Mouse (Mus musculus) midbrain, embryonic 14.5 days (tissue): ENCODE data around the gene Slfnl1. TPM values are rescaled to one million over a fixed set of nuclear protein-coding genes. Genes with fewer than 3 reads are reported as not detected.

Experiments
- ATAC-seq: fragments of 200-750 bp; cut with Nextera tagmentation; 2 replicates; pipeline ENCODE4 v1.8.0; 2017; ENCODE audit warnings: moderate number of reproducible peaks, moderate library complexity; ENCODE audit not compliant: low FRiP score, low TSS enrichment
- DNase-seq: peaks from one replicate; pipeline ENCODE4 v3.0.0-alpha.2; 2015
- H3K27ac ChIP-seq: fragments of 300-500 bp; sonication (generic); replicated peaks from 2 replicates; pipeline ENCODE4 v1.5.1; 2014; ENCODE audit warnings: mild to moderate bottlenecking, low read depth, low read length, moderate library complexity
- H3K27me3 ChIP-seq: fragments of 300-500 bp; sonication (generic); 2 replicates; pipeline ENCODE4 v1.6.1; 2014; ENCODE audit warnings: low read length, control low read depth, mixed read lengths; ENCODE audit not compliant: control insufficient read depth, insufficient read depth
- H3K36me3 ChIP-seq: fragments of 300-500 bp; sonication (generic); 2 replicates; pipeline ENCODE4 v1.6.1; 2014; ENCODE audit warnings: low read length, control low read depth; ENCODE audit not compliant: control insufficient read depth, insufficient read depth
- H3K4me1 ChIP-seq: fragments of 300-500 bp; sonication (generic); 2 replicates; pipeline ENCODE4 v1.6.1; 2014; ENCODE audit warnings: mild to moderate bottlenecking, antibody characterized with exemption, low read length, control low read depth; ENCODE audit not compliant: control insufficient read depth, insufficient read depth
- H3K4me2 ChIP-seq: fragments of 300-500 bp; sonication (generic); 2 replicates; pipeline ENCODE4 v1.6.1; 2014; ENCODE audit warnings: mild to moderate bottlenecking, low read length, moderate library complexity
- H3K4me3 ChIP-seq: fragments of 300-500 bp; sonication (generic); replicated peaks from 2 replicates; pipeline ENCODE4 v1.5.1; 2014; ENCODE audit warnings: low read depth, low read length
- H3K9ac ChIP-seq: fragments of 300-500 bp; sonication (generic); replicated peaks from 2 replicates; pipeline ENCODE4 v1.6.1; 2014; ENCODE audit warnings: mild to moderate bottlenecking, low read length, moderate library complexity
- H3K9me3 ChIP-seq: fragments of 300-500 bp; sonication (generic); 2 replicates; pipeline ENCODE4 v1.6.1; 2016; ENCODE audit warnings: low read length, control low read depth, mixed read lengths; ENCODE audit not compliant: control insufficient read depth
- WGBS: fragments of 180-500 bp; shearing (Covaris S2); extraction: QIAGEN DNeasy Blood & Tissue Kit; methylation state at CpG from one replicate; pipeline ENCODE4 v1.1.7; 2014; 5-methylcytosine and 5-hydroxymethylcytosine counted together
- polyA plus RNA-seq: library from polyadenylated mRNA; unstranded; fragments of >200 nt; fragmentation: Nextera tagmentation; extraction: Ambion mirVana; gene quantifications from 2 replicates; pipeline ENCODE4 v1.2.1, GENCODE M21; 2014

The Slfnl1 gene
- polyA plus RNA-seq, 1 experiment from 2014 or later: not detected

DNA sequence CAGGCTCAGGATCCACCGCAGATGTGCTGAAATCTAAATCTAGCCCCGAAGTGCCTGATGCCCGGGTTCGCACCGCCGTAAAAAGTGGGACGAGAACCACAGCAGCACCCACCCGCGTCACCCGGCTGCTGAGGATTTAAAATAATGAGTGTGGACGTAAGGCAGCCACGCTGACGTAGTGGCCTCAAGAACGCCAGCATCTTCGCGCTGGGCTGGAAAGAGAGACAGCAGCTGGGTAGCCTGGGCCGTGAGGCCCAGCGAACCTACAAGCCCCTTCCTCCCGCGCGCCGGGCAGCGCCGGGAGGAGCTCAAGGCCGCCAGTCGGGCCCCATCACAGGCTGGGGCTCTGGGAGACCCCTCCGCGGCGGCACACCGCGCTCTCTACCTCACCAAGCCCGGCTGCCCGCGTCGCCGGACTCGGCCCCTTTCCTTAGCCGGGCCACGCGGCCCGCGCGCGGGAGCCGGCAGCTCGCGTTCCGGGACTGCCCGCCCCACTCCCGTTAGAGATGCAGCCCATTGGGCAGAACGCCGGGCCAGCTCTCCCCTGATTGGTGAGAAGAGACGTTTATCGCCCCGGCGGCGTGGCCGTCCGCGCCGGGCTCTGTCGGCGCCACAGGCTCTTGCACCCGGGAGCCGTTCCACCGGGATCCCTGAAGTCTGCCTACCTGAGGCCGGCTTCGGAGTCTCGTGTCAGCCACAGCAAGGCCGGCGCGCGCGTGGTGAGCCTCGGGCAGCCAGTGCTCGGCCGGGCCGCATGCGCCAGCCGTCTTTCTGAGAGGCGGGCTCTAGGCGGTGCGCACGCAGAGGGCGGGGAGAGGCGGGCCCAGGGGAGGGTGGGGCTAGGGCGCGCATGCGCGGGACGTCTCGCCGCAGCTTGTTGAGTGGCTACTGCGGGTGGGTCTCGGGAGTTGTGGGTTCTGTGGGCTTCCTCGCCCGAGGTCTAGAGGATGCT lies 37.7 kb downstream of the Slfnl1 start, which contains the start of gene Ctps:
TSS of gene Ctps (minus strand) at position 791 of the 952 bp plus-strand sequence.
- Histone ChIP-seq H3K4me3 (peak within 1 kb of the TSS; percentile 76), H3K4me1 (peaks cover 23% of the 10 kb centered on the region)

DNA sequence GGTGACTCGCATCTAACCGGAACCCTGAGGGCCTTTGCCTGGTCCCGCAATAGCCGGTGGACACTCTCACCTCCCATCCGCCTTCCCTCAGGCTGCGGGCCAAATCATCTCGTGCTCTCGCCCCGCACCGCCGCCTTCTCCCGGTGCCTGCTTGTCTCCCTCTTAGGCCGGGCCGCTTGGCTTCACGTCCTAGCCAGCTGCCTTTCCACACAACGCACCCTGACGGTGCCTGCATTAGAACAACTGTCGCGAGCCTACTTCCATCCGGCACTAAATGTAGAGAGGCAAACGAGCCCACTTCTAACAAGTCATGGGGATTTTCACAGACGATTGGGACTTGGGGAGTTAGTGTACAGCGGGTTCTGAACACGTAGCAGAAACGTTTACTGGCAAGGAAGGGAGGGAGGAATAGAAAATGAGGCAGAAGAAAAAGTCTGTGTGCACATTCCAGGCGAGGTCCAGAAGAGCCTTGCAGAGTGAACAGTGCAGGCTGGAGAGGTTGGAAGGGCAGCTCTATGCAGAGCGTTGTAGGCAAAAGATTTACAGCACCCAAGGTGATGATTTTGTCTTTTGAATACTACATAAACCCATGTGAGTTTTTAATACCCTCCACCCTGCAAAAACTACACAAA lies 38.5 kb downstream of the Slfnl1 start:
- DNase-seq: no peak
- WGBS: 2% methylated on average over 27 of the region's 27 CpGs

More for the DNA sequence above, 37.7 kb downstream of the Slfnl1 start, which contains the start of gene Ctps:
- WGBS: under 1% methylated on average over 97 of the region's 97 CpGs
- peak; percentile 98 for DNase-seq
- Histone ChIP-seq H3K36me3 (peaks cover 9% of the 10 kb centered on the region), H3K9me3 (no peaks in the 10 kb centered on the region), H3K27me3 (no peaks in the 10 kb centered on the region), H3K27ac (peak within 1 kb of the TSS; percentile 93), H3K9ac (peak within 1 kb of the TSS; percentile 88), H3K4me2 (peak within 1 kb of the TSS; percentile 68)
- ATAC-seq: peak; percentile 97

DNA sequence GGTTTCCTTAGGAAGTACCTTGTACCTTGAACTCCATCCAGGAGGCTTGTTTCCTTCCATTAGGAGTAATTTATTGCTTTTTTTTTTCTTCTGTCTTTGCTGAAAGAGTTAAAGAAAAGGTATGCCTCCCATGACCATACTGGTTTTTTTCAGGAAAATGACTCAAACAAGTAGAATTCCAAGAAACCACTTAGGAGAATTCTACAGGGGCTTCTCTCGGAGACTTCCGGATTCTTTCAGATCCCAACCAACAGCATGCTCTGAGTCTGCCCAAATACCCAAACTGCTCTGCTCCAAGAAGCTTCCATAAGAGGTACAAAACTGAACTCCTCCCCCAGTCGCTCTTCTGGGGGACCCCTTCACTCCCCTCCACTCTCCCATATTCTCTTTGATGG lies 39.0 kb downstream of the Slfnl1 start:
- Histone ChIP-seq H3K9me3 (no peaks in the 10 kb centered on the region), H3K9ac (peak overlapping the region; percentile 88; the same call in 1 of the 2 replicates), H3K27ac (peak overlapping the region; percentile 93), H3K4me1 (peaks cover 23% of the 10 kb centered on the region), H3K4me3 (peak overlapping the region; percentile 76), H3K36me3 (no peaks in the 10 kb centered on the region), H3K4me2 (peak overlapping the region; percentile 68), H3K27me3 (no peaks in the 10 kb centered on the region)
- ATAC-seq (no peak), DNase-seq (no peak)
- 86% methylated on average over 3 of the region's 3 CpGs for WGBS

More for the DNA sequence above, 38.5 kb downstream of the Slfnl1 start:
- H3K4me1 ChIP-seq: peaks cover 23% of the 10 kb centered on the region
- H3K4me3 ChIP-seq: peak overlapping the region; percentile 76
- H3K4me2 ChIP-seq: peak overlapping the region; percentile 68
- H3K27me3 ChIP-seq: no peaks in the 10 kb centered on the region
- H3K27ac ChIP-seq: peak overlapping the region; percentile 93
- H3K9me3 ChIP-seq: no peaks in the 10 kb centered on the region
- ATAC-seq: peak; percentile 74
- H3K9ac ChIP-seq: peak overlapping the region; percentile 88
- 0 out of 2 replicates have a peak, but pooled peaks cover 2% of the 10 kb centered on the region for H3K36me3 ChIP-seq

DNA sequence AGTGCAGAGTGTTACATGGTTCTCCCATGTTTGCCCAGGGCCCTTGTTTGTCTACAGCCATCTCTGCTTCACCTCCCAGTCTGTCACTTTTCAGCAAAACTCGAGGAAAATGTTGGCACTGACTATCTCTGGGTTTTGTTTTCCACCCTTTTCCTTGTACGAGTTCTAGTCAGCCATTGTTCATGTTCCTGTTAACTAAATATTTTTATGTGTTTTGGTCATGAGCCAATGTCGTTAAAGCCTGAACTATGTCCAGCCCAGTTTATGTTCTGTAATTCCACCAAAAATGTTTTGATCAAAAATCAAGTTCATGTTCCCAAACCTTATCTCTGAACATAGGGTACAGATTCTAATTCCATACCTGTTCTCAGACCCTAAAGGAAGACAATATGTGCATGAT lies 39.7 kb downstream of the Slfnl1 start:
- no peak overlapping the region for H3K27ac ChIP-seq
- no peak overlapping the region for H3K4me3 ChIP-seq
- H3K4me1 ChIP-seq: peaks cover 23% of the 10 kb centered on the region
- WGBS: 83% methylated on average over 3 of the region's 3 CpGs
- no peaks in the 10 kb centered on the region for H3K36me3 ChIP-seq
- ATAC-seq: no peak
- H3K9me3 ChIP-seq: no peaks in the 10 kb centered on the region
- DNase-seq: no peak
- no peak overlapping the region for H3K9ac ChIP-seq
- no peak overlapping the region for H3K4me2 ChIP-seq
- H3K27me3 ChIP-seq: no peaks in the 10 kb centered on the region

DNA sequence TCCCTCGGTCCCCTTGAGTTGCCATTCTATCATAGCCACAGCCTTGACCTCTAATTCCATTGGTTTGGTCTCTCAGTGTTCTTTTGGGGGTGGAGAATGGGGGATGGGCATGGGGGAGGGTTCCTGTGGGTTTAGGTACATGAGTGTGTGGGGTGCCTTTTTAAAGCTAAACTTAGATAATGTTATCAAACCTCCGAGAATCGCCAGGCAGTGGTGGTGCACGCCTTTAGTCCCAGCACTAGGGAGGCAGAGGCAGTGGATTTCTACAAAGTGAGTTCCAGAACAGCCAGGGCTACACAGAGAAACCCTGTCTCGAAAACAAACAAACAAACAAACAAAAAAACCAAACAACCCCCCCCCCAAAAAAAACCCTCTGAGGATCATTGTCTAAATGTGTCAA lies 48.9 kb downstream of the Slfnl1 start:
- WGBS: 85% methylated on average over 5 of the region's 5 CpGs
- DNase-seq (no peak), ATAC-seq (no peak)
- no peak overlapping the region for H3K27ac ChIP-seq
- no peaks in the 10 kb centered on the region for H3K9me3 ChIP-seq
- no peak overlapping the region for H3K4me2 ChIP-seq
- H3K4me3 ChIP-seq: no peak overlapping the region
- H3K4me1 ChIP-seq: no peaks in the 10 kb centered on the region
- H3K9ac ChIP-seq: no peak overlapping the region
- H3K27me3 ChIP-seq: no peaks in the 10 kb centered on the region
- H3K36me3 ChIP-seq: no peaks in the 10 kb centered on the region

DNA sequence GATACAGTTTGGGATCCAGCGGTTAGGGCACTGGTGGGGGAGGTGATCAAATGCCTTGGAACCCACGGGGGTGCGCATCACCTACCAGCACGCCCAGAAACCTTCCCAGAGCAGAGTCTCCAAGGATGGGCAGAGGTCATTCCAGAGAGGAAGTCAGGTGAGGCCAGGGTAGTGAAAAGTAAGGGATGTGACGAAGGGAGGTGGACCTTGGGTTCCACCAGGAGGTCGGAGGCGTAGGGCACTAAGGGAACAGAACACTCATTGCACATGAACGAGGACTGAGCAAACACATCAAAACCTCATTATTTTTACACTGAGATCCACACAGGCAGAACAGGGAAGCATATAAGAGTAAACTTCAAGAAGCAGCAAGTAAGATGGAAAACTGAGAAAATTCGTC lies 49.7 kb downstream of the Slfnl1 start:
- Histone ChIP-seq H3K9ac (no peak overlapping the region), H3K27ac (no peak overlapping the region), H3K4me1 (no peaks in the 10 kb centered on the region), H3K4me2 (no peak overlapping the region), H3K9me3 (no peaks in the 10 kb centered on the region), H3K4me3 (no peak overlapping the region), H3K27me3 (no peaks in the 10 kb centered on the region), H3K36me3 (no peaks in the 10 kb centered on the region)
- WGBS: 89% methylated on average over 9 of the region's 9 CpGs
- no peak for DNase-seq
- ATAC-seq: no peak

Other genes starting within 250 kb of the Slfnl1 start
- 2.0 and 2.6 TPM in 2 replicates for gene Foxo6, start 244.9 kb upstream of the Slfnl1 start, polyA plus RNA-seq
- gene Scmh1, start 127.0 kb upstream of the Slfnl1 start, polyA plus RNA-seq: 83.4 and 84.7 TPM in 2 replicates
- 77.0 and 95.2 TPM in 2 replicates for gene Ctps, start 38.0 kb downstream of the Slfnl1 start, polyA plus RNA-seq
- gene Gm8439, start 56.5 kb downstream of the Slfnl1 start, polyA plus RNA-seq: not detected in 2 replicates
- 1.2 TPM in 2 replicates for gene Cited4, start 134.3 kb downstream of the Slfnl1 start, polyA plus RNA-seq
- gene Kcnq4, start 216.4 kb downstream of the Slfnl1 start, polyA plus RNA-seq: 3.7 and 3.9 TPM in 2 replicates